Mouse (Mus musculus) hindbrain, embryonic 16.5 days (tissue): ENCODE measurements around the gene Lemd1. TPM values are rescaled to one million over a fixed set of nuclear protein-coding genes. Genes with fewer than 3 reads are reported as not detected.
A peak's percentile ranks its signal among the peaks of the same experiment; 100 is the strongest.

ENCODE experiments used
- ATAC-seq: fragments of 200-750 bp; cut with Nextera tagmentation; 2 replicates; pipeline ENCODE4 v1.8.0; 2017; ENCODE audit warnings: moderate TSS enrichment, moderate library complexity
- H3K27ac ChIP-seq: fragments of 300-500 bp; sonication (generic); 2 replicates; pipeline ENCODE4 v1.5.1; 2014; ENCODE audit warnings: low read depth, mild to moderate bottlenecking, control low read depth, low read length, moderate library complexity
- H3K27me3 ChIP-seq: fragments of 300-500 bp; sonication (generic); replicated peaks from 2 replicates; pipeline ENCODE4 v1.6.1; 2014; ENCODE audit warnings: low read length; ENCODE audit not compliant: control insufficient read depth, insufficient read depth
- H3K36me3 ChIP-seq: fragments of 300-500 bp; sonication (generic); 2 replicates; pipeline ENCODE4 v1.6.1; 2014; ENCODE audit warnings: mild to moderate bottlenecking, low read length, moderate library complexity, mixed read lengths; ENCODE audit not compliant: control insufficient read depth, insufficient read depth
- H3K4me1 ChIP-seq: fragments of 300-500 bp; sonication (generic); 2 replicates; pipeline ENCODE4 v1.6.1; 2014; ENCODE audit warnings: low read depth, low read length; ENCODE audit not compliant: control insufficient read depth, insufficient read depth
- H3K4me2 ChIP-seq: fragments of 300-500 bp; sonication (generic); 2 replicates; pipeline ENCODE4 v1.6.1; 2014; ENCODE audit warnings: mild to moderate bottlenecking, low read length, control low read depth, moderate library complexity
- H3K4me3 ChIP-seq: fragments of 300-500 bp; sonication (generic); 2 replicates; pipeline ENCODE4 v1.5.1; 2014; ENCODE audit warnings: mild to moderate bottlenecking, low read length, control low read depth, moderate library complexity
- H3K9ac ChIP-seq: fragments of 300-500 bp; sonication (generic); 2 replicates; pipeline ENCODE4 v1.6.1; 2014; ENCODE audit warnings: low read depth, mild to moderate bottlenecking, control low read depth, low read length, moderate library complexity
- H3K9me3 ChIP-seq: fragments of 300-500 bp; sonication (generic); 2 replicates; pipeline ENCODE4 v1.6.1; 2014; ENCODE audit warnings: mild to moderate bottlenecking, low read length, moderate library complexity; ENCODE audit not compliant: control insufficient read depth
- WGBS: fragments of 180-500 bp; shearing (Covaris S2); extraction: QIAGEN DNeasy Blood & Tissue Kit; methylation state at CpG from one replicate; pipeline ENCODE4 v1.1.7; 2014; 5-methylcytosine and 5-hydroxymethylcytosine counted together
- polyA plus RNA-seq: library from polyadenylated mRNA; unstranded; fragments of >200 nt; fragmentation: Nextera tagmentation; extraction: Ambion mirVana; gene quantifications from 2 replicates; pipeline ENCODE4 v1.2.1, GENCODE M21; 2015

Gene Lemd1
- polyA plus RNA-seq, 1 experiment from 2014 or later: 14.0 TPM

DNA sequence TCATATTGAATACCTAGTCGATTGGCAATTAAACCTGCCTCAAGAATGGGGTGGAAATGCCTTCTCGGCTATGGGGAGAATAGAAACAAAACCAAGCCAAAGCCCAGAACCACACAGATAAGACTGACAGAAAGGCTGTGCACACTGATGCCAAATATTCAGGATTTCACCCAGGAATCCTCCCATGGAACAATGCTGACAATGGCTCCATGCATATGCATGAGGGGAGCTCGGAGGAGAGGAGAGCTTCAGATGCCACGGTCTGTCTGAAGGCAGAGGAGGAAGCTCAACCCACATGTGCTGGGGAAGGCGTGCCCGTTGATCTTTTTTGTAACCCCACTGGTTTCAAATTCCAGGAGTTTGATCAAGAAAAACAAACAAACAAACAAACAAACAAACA is 30.9 kb downstream of the Lemd1 start:
- Histone ChIP-seq H3K27me3 (no peaks in the 10 kb centered on the region), H3K4me2 (peak overlapping the region; percentile 33; the same call in 1 of the 2 replicates), H3K27ac (peak overlapping the region; percentile 40), H3K4me1 (peaks cover 10% of the 10 kb centered on the region), H3K36me3 (no peaks in the 10 kb centered on the region), H3K9ac (no peak overlapping the region), H3K9me3 (no peaks in the 10 kb centered on the region), H3K4me3 (no peak overlapping the region)
- 16% methylated on average over 6 of the region's 6 CpGs for WGBS
- ATAC-seq: peak; percentile 81

DNA sequence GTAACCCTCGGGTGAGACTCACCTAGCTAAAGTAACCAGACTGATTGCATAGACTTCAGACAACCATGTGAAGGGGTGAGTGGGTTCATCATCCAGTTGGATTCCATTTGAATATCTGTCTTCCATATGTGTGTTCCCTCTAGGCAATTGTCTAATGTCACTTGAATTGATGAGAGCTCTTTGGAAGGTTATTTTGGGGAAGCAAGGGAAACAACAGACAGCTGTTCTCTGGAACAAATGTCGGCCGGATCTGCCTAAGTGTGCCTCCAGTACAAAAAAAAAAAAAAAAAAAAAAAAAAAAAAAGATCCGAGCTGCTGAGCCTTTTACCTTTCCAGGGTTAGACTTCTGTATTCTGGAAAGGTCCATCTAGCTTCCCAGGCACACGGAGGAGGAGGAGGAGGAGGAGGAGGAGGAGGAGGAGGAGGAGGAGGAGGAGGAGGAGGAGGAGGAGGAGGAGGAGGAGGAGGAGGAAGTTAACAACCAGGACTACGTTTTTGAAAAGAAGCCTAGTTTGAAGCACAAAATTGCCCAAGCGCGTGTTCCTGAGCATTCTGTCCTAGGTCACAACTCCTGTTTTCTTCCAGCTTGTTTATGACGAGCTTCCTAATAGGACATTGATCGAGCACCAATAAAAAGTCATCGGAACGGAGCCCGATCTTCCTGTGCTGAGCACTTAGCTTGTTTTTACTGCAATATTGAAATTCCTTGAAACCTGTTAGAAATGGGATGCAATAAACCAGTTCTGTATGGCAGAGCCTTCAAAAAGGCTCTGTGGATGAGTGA is 35.3 kb downstream of the Lemd1 start:
- Histone ChIP-seq H3K4me1 (peaks cover 10% of the 10 kb centered on the region), H3K36me3 (no peaks in the 10 kb centered on the region), H3K4me3 (no peak overlapping the region), H3K9ac (no peak overlapping the region), H3K9me3 (no peaks in the 10 kb centered on the region), H3K27me3 (no peaks in the 10 kb centered on the region), H3K27ac (no peak overlapping the region), H3K4me2 (no peak overlapping the region)
- 72% methylated on average over 13 of the region's 13 CpGs for WGBS
- ATAC-seq: no peak

DNA sequence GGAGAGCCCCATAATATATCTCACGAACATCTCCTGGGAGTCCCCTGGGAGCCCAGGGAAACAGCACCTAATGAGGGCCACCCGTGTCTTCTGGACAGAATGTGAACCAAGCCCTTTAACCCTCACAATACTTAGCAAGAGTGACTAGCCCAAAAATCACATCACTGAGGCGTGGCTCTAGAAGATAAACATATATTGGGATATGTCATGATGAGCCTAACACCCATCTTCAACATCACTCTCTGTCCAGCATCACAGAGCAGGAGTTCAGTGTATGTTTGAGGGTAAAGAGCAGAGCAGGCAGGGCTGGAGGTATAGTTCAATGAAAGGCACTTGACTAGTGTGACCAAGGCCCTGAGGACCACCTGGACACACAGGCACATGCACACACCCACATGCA is 38.4 kb downstream of the Lemd1 start, which contains the start of gene Gm10188:
Gene Gm10188, minus strand, starts transcription at position 101 of the 400 bp plus-strand sequence.
- Histone ChIP-seq H3K27ac (no peak within 1 kb of the TSS), H3K4me3 (no peak within 1 kb of the TSS), H3K4me2 (no peak within 1 kb of the TSS), H3K9me3 (no peaks in the 10 kb centered on the region), H3K9ac (no peak within 1 kb of the TSS), H3K36me3 (no peaks in the 10 kb centered on the region), H3K4me1 (no peaks in the 10 kb centered on the region), H3K27me3 (no peaks in the 10 kb centered on the region)
- WGBS: 96% methylated on average over 3 of the region's 3 CpGs
- ATAC-seq: no peak

- H3K4me2 ChIP-seq: no peak overlapping the region
- H3K4me1 ChIP-seq: no peaks in the 10 kb centered on the region
- no peaks in the 10 kb centered on the region for H3K27me3 ChIP-seq
- WGBS: 26% methylated on average over 7 of the region's 7 CpGs
- H3K36me3 ChIP-seq: no peaks in the 10 kb centered on the region
- ATAC-seq: no peak
- no peaks in the 10 kb centered on the region for H3K9me3 ChIP-seq
- peak overlapping the region; percentile 14; the same call in 1 of the 2 replicates for H3K9ac ChIP-seq
- no peak overlapping the region for H3K4me3 ChIP-seq
- H3K27ac ChIP-seq: no peak overlapping the region
Observed at GRCm38 (mm10) chr1:132231470-132232274, 40.4 kb downstream of the Lemd1 start.

- Histone ChIP-seq H3K4me3 (no peak overlapping the region), H3K27ac (no peak overlapping the region), H3K9me3 (no peaks in the 10 kb centered on the region), H3K27me3 (no peaks in the 10 kb centered on the region), H3K4me1 (no peaks in the 10 kb centered on the region), H3K4me2 (no peak overlapping the region), H3K9ac (no peak overlapping the region), H3K36me3 (no peaks in the 10 kb centered on the region)
- no peak for ATAC-seq
- WGBS: 27% methylated on average over 12 of the region's 12 CpGs
Observed at GRCm38 (mm10) chr1:132233566-132233965, 42.3 kb downstream of the Lemd1 start.

DNA sequence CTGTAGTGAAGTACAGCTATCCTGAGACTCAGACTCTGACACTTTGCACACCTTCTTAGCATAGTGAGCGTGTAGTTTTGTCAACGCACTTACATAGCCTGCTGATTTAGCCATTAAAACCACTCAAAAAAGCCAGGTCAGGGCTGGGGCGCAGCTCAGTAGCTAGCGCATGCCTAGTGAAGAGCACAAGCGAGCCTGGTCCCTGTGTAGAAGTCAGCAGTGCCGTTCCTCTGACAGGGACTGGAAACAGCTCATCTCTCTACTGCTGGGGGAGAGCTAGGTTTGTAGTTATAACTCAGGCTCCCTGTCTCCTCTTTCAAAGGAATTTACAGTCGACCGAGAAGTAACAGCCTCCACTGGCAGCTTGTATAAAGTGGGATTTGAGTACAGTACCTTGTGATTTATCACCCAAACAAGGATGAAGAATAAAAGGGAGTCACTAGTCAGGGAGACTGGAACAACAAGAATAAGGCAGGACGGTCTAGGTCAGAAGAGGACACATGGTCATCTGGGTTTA is 43.6 kb downstream of the Lemd1 start:
- Histone ChIP-seq H3K4me1 (no peaks in the 10 kb centered on the region), H3K4me3 (no peak overlapping the region), H3K9ac (no peak overlapping the region), H3K36me3 (no peaks in the 10 kb centered on the region), H3K4me2 (no peak overlapping the region), H3K9me3 (no peaks in the 10 kb centered on the region), H3K27me3 (no peaks in the 10 kb centered on the region), H3K27ac (no peak overlapping the region)
- no peak for ATAC-seq
- WGBS: 68% methylated on average over 9 of the region's 9 CpGs

DNA sequence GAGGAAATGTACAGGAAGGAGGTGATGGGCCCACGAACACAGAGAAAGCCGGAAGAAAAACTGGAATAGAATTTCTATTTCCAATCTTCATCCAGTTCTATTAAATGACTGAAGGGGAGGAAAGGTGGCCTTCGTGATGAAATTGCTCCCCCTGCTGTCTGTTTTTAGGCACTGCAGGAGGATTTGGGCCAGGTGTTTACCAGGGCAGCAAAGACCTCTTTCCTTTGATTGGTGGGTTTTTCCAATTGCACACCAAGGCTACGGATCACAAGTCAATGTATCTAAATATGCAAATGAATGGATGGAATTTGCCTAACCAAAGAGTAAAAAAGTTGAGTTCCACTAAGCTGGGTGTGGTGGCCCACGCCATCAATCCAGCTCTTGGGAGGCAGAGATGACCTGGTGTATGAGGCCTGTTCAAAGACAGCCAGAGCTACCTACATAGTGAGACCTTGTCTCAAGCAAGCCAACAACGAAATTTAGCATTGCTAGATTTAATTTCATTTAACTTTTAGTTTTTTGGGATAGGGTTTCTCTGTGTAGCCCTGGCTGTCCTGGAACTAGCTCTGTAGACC is 46.4 kb downstream of the Lemd1 start:
- no peaks in the 10 kb centered on the region for H3K4me1 ChIP-seq
- no peak overlapping the region for H3K4me3 ChIP-seq
- no peak; the same call in 1 of the 2 replicates for ATAC-seq
- no peak overlapping the region for H3K4me2 ChIP-seq
- H3K9ac ChIP-seq: no peak overlapping the region
- H3K36me3 ChIP-seq: no peaks in the 10 kb centered on the region
- H3K27ac ChIP-seq: no peak overlapping the region
- no peaks in the 10 kb centered on the region for H3K27me3 ChIP-seq
- WGBS: 23% methylated on average over 6 of the region's 6 CpGs
- no peaks in the 10 kb centered on the region for H3K9me3 ChIP-seq

DNA sequence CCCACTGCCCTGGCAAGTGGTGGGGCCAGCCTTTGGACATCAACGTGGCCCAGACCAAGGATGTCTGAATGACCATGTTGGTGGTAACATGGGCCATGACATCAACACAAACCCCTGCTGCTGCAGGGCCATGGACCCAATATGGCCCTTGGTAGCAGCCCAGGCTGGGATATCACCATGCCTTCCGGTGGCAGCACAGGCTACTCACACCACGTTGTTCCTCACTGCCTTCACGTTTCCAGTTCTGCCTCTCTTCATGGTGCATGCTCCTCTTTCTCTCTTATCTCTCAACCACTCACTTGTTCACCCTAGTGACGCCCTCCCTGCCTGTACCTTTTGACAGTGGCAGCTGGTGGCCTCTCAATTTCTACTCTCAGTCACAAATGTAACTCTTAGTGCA is 53.8 kb downstream of the Lemd1 start:
- Histone ChIP-seq H3K4me2 (no peak overlapping the region), H3K4me1 (no peaks in the 10 kb centered on the region)
- no peak for ATAC-seq

GRCm38 (mm10) chr1:132246137-132246536 is 54.9 kb downstream of the Lemd1 start:
- ATAC-seq: no peak
- H3K27me3 ChIP-seq: no peaks in the 10 kb centered on the region
- no peaks in the 10 kb centered on the region for H3K36me3 ChIP-seq
- H3K4me3 ChIP-seq: no peak overlapping the region
- no peak overlapping the region for H3K27ac ChIP-seq
- H3K4me2 ChIP-seq: no peak overlapping the region
- H3K4me1 ChIP-seq: no peaks in the 10 kb centered on the region
- no peak overlapping the region for H3K9ac ChIP-seq
- H3K9me3 ChIP-seq: no peaks in the 10 kb centered on the region
- WGBS: 53% methylated on average over 6 of the region's 6 CpGs

More for the DNA sequence above, 53.8 kb downstream of the Lemd1 start:
- 78% methylated on average over 5 of the region's 5 CpGs for WGBS
- no peaks in the 10 kb centered on the region for H3K27me3 ChIP-seq
- no peak overlapping the region for H3K27ac ChIP-seq
- H3K36me3 ChIP-seq: no peaks in the 10 kb centered on the region
- H3K9ac ChIP-seq: no peak overlapping the region
- no peak overlapping the region for H3K4me3 ChIP-seq
- H3K9me3 ChIP-seq: no peaks in the 10 kb centered on the region
